Mouse (Mus musculus) heart, postnatal 0 days (tissue): ENCODE measurements around the gene Gpr108.

ENCODE experiments used
- CTCF ChIP-seq: IDR thresholded peaks from 2 replicates; pipeline ENCODE4 v1.5.1; 2016; ENCODE audit warnings: antibody characterized with exemption, control low read depth, low read depth
- EP300 ChIP-seq: IDR thresholded peaks from 2 replicates; pipeline ENCODE4 v1.6.1; 2016; ENCODE audit warnings: antibody characterized with exemption, low read depth

DNA sequence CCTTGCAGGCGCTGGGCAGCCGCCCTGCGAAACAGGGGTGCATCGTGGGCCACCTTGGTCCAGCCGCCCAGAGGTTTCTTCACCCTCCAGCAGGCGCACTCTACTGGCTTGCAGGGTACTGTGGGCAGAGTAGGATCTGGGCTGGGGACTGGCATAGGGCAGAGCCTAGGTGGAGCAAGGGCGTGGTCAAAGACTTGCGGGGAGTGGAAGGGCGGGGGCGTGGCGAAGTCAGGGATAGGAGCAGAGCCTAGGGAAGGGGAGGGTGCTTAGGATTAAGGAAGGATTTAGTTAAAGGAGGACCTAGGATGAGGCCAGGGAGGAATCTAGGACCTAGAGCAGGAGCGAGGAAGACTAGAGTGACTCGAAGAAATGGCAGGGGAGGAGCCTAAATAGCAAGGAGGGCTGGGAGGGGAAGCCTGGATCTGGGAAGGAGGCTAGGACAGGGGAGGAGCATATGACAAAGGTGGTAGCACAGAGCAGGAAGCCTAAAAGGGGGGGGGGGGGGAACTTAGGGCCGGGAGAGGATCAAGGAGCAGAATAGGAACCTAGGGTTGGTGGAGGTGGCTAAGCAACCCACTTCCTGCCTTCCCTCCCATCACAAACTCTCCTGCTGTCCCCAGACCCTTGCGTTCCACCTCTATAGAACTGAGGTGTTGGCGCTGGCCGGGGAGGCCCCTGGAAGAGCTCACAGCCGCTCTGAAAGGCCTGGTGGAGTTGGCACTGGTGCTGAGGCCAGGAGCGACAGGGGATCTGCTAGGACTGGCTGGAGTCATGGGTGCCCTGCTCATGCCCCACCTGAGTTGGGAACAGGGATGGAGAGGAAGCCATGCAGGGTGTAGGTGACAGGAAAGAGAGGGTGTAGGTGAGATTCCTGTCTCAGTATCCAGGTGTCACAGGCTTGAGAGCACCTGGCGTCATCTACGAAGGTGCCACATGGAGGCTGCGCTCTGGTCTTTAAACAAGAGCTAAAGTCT is 17.0 kb upstream of the Gpr108 start:
- TF ChIP-seq CTCF (no peak), EP300 (no peak)
